Comparison of ENCODE assay signal across 8 mouse cellular contexts in genomic region chr7:18989995-18990394, GRCm38 (mm10). TPM values are rescaled to one million over a fixed set of nuclear protein-coding genes. Genes with fewer than 3 reads are reported as not detected.
DNase-seq lines count a peak whose midpoint lies in the region; ATAC-seq and TF ChIP-seq lines count a peak whose summit lies in the region.

No protein-coding gene starts in this region.

- no peak; the same call in none of the 2 replicates for TF ChIP-seq RAD21 in CH12.LX (IDR thresholded peaks at IDR 0.05; ENCODE audit: low read depth, low read length)

- intact Hi-C loops in left cerebral cortex, postnatal 36 days (cut with DNase I) = loop anchor here (2.0 to 5.0 kb wide), 3 partner anchors 33 to 93 kb away; no protein-coding TSS in a partner anchor

- no peak for DNase-seq in heart, adult 18-20 months
- DNase-seq in CH12.LX (ENCODE audit: extremely low read depth) = no peak
- DNase-seq in ovary, postnatal 36 days (ENCODE audit: low spot score) = no peak
- no peak for DNase-seq in left cerebral cortex, postnatal 36 days (ENCODE audit: low spot score in 2 of 2)
- no peak for DNase-seq in left cerebral cortex, adult 8-10 months (ENCODE audit: low spot score in 2 of 2)

- no peak overlapping the region; the same call in 1 of the 2 replicates for H3K9ac ChIP-seq in heart, embryonic 11.5 days (ENCODE audit: low read depth, low read length)
- H3K9ac ChIP-seq in CH12.LX (ENCODE audit: insufficient read depth, low read depth) = no peak overlapping the region; the same call in 1 of the 2 replicates
- no peak overlapping the region for H3K9ac ChIP-seq in liver, embryonic 15.5 days

- H3K36me3 ChIP-seq in heart, embryonic 11.5 days (ENCODE audit: control insufficient read depth, insufficient read depth, low read length) = no peaks in the 10 kb centered on the region
- H3K36me3 ChIP-seq in CH12.LX (replicated peaks in 1 of 2; ENCODE audit: control insufficient read depth in 1 of 2, insufficient read depth in 1 of 2, low read length in 1 of 2) = peaks cover 3 to 32% of the 10 kb centered on the region in 2 experiments
- no peaks in the 10 kb centered on the region; the same call in 1 of the 2 replicates for H3K36me3 ChIP-seq in liver, embryonic 15.5 days (replicated peaks)

- ATAC-seq in heart, embryonic 11.5 days (replicated peaks; ENCODE audit: insufficient number of reproducible peaks, low FRiP score, low TSS enrichment) = no peak
- ATAC-seq in liver, embryonic 15.5 days (ENCODE audit: insufficient read depth) = no peak

- in situ Hi-C loops in CH12.LX (cut with MboI; ENCODE audit: low pct_ligation_motif_present, low pct_unique_long_range_greater_than_20kb, low sequenced_read_pairs) = loop anchor here (10.0 kb wide), 1 partner anchor 95 kb away; no protein-coding TSS in a partner anchor

- no peak for TF ChIP-seq EP300 in CH12.LX (IDR thresholded peaks at IDR 0.05; ENCODE audit: low read length)

- peak overlapping the region; percentile 48 for H3K4me3 ChIP-seq in heart, embryonic 11.5 days (ENCODE audit: low read depth, low read length)
- peak overlapping the region; percentile 52 to 57 (median 54) for H3K4me3 ChIP-seq in CH12.LX (replicated peaks in 1 of 3; ENCODE audit: low read depth in 2 of 3, low read length in 2 of 3, poor library complexity in 1 of 3)
- peak overlapping the region; percentile 31 for H3K4me3 ChIP-seq in embryonic fibroblast, embryonic 13.5 days (ENCODE audit: insufficient read depth, low read length)
- H3K4me3 ChIP-seq in liver, embryonic 15.5 days (replicated peaks) = no peak overlapping the region

- H3K4me1 ChIP-seq in heart, embryonic 11.5 days (ENCODE audit: control insufficient read depth, insufficient read depth, low read length) = peaks cover 12% of the 10 kb centered on the region; the same call in 1 of the 2 replicates
- peaks cover 7 to 16% of the 10 kb centered on the region in 2 experiments for H3K4me1 ChIP-seq in CH12.LX (ENCODE audit: control insufficient read depth in 1 of 2, insufficient read depth in 2 of 2)
- no peaks in the 10 kb centered on the region for H3K4me1 ChIP-seq in embryonic fibroblast, embryonic 13.5 days (ENCODE audit: control insufficient read depth, insufficient read depth, low read length)
- peaks cover 27% of the 10 kb centered on the region for H3K4me1 ChIP-seq in liver, embryonic 15.5 days (replicated peaks)

- dilution Hi-C loops in CH12.LX (cut with MboI; ENCODE audit: extremely low pct_ligation_motif_present, extremely low pct_unique_long_range_greater_than_20kb, low sequenced_read_pairs) = no loop called here

- H3K4me2 ChIP-seq in heart, embryonic 11.5 days = peak overlapping the region; percentile 73
- peak overlapping the region; percentile 94 for H3K4me2 ChIP-seq in CH12.LX (ENCODE audit: insufficient read depth, low read depth, poor library complexity, severe bottlenecking)
- 0 out of 2 replicates have a peak overlapping the region, but pooled peaks have one; percentile 78 for H3K4me2 ChIP-seq in liver, embryonic 15.5 days

- no peaks in the 10 kb centered on the region for H3K79me2 ChIP-seq in CH12.LX (replicated peaks; ENCODE audit: control insufficient read depth, extremely low read depth, insufficient read depth, poor library complexity, severe bottlenecking)

- H3K9me3 ChIP-seq in heart, embryonic 11.5 days (replicated peaks; ENCODE audit: control insufficient read depth, low read length) = no peaks in the 10 kb centered on the region
- H3K9me3 ChIP-seq in CH12.LX (replicated peaks; ENCODE audit: low read length) = peaks cover 2% of the 10 kb centered on the region
- H3K9me3 ChIP-seq in liver, embryonic 15.5 days (replicated peaks) = no peaks in the 10 kb centered on the region

- peaks cover 26% of the 10 kb centered on the region for H3K27me3 ChIP-seq in heart, embryonic 11.5 days (ENCODE audit: control insufficient read depth, insufficient read depth, low read length)
- peaks cover 44% of the 10 kb centered on the region for H3K27me3 ChIP-seq in CH12.LX (replicated peaks)
- H3K27me3 ChIP-seq in liver, embryonic 15.5 days = peaks cover 69% of the 10 kb centered on the region

- no peak overlapping the region for H3K27ac ChIP-seq in heart, embryonic 11.5 days (ENCODE audit: low read depth, low read length)
- no peak overlapping the region for H3K27ac ChIP-seq in CH12.LX (ENCODE audit: insufficient read depth, low read depth)
- no peak overlapping the region for H3K27ac ChIP-seq in embryonic fibroblast, embryonic 13.5 days (ENCODE audit: insufficient read depth, low read length)
- no peak overlapping the region for H3K27ac ChIP-seq in liver, embryonic 15.5 days (replicated peaks)

- TF ChIP-seq CTCF in CH12.LX (conservative IDR thresholded peaks at IDR 0.05 in 1 of 2, IDR thresholded peaks at IDR 0.05 in 1 of 2; ENCODE audit: low read depth in 2 of 2, low read length in 2 of 2) = peak in 1 of 2 experiments; percentile 47; a peak in 2 of 4 replicates
- peak; percentile 45; the same call in 1 of the 2 replicates for TF ChIP-seq CTCF in embryonic fibroblast, embryonic 13.5 days (IDR thresholded peaks at IDR 0.05; ENCODE audit: borderline replicate concordance, insufficient read depth, low read length)

- no peak for TF ChIP-seq POLR2A in CH12.LX (IDR thresholded peaks at IDR 0.05; ENCODE audit: low read depth, low read length)
- no peak for TF ChIP-seq POLR2A in embryonic fibroblast, embryonic 13.5 days (IDR thresholded peaks at IDR 0.05; ENCODE audit: low read depth, low read length)

- WGBS in heart, embryonic 11.5 days (ENCODE audit: insufficient replicate concordance) = 11% methylated on average over 5 of the region's 5 CpGs
- 17% methylated on average over 5 of the region's 5 CpGs for WGBS in liver, embryonic 15.5 days (ENCODE audit: insufficient replicate concordance)

TF ChIP-seq in CH12.LX, 34 proteins besides CTCF, POLR2A, EP300 and RAD21:
- TF ChIP-seq SMC3 (IDR thresholded peaks at IDR 0.05; ENCODE audit: low read depth, low read length) (peak; percentile 18; the same call in 1 of the 2 replicates), NRF1 (IDR thresholded peaks at IDR 0.05; ENCODE audit: low read depth, low read length) (no peak)
TF ChIP-seq in CH12.LX: peak in this region for 1.

RNA-seq across cellular contexts. Expression of gene Mypop, which starts 1.1 kb away (rescaled TPM):
- polyA plus RNA-seq in heart, embryonic 11.5 days (2014; fragmentation: Nextera tagmentation; extraction: Ambion mirVana) = 2.1 and 2.2 TPM in 2 replicates
- 1 to 10 TPM; 3.6 to 4.0 TPM for total RNA-seq in heart, adult 18-20 months (2021)
- total RNA-seq in CH12.LX (2012; rRNA removed) (2.5 and 2.8 TPM in 2 replicates), CH12.LX (2014; rRNA removed) (1.2 and 1.3 TPM in 2 replicates)
- 4.1 and 4.7 TPM in 2 replicates for polyA plus RNA-seq in CH12.LX (2012; ENCODE audit: insufficient read length, low read depth)
- polyA plus RNA-seq in embryonic fibroblast, embryonic 13.5 days (2011; ENCODE audit: insufficient read length, low read depth, missing spikeins) = 8.4 and 10.6 TPM in 2 replicates
- polyA plus RNA-seq in liver, embryonic 15.5 days (2015; fragmentation: Nextera tagmentation; extraction: Ambion mirVana) = 0.15 and 0.55 TPM in 2 replicates
- total RNA-seq in left cerebral cortex, postnatal 36 days (2021) = 10 to 100 TPM; 53.5 to 55.3 TPM
- total RNA-seq in left cerebral cortex, adult 8-10 months (2022) = 10 to 100 TPM; 54.2 to 60.5 (median 57.6) TPM

RNA-seq across cellular contexts. Expression of gene Nanos2, which starts 2.8 kb away (rescaled TPM):
- not detected in 2 replicates for polyA plus RNA-seq in heart, embryonic 11.5 days (2014; fragmentation: Nextera tagmentation; extraction: Ambion mirVana)
- not detected for total RNA-seq in heart, adult 18-20 months (2021)
- not detected in 2 replicates for total RNA-seq in CH12.LX (2012; rRNA removed)
- not detected in 2 replicates for total RNA-seq in CH12.LX (2014; rRNA removed)
- polyA plus RNA-seq in CH12.LX (2012; ENCODE audit: insufficient read length, low read depth) = not detected in 2 replicates
- not detected in 2 replicates for polyA plus RNA-seq in embryonic fibroblast, embryonic 13.5 days (2011; ENCODE audit: insufficient read length, low read depth, missing spikeins)
- not detected in 2 replicates for polyA plus RNA-seq in liver, embryonic 15.5 days (2015; fragmentation: Nextera tagmentation; extraction: Ambion mirVana)
- 1 to 10 TPM in 1 of 2 experiments, under 1 TPM in 1; 0.47 to 1.3 TPM for total RNA-seq in left cerebral cortex, postnatal 36 days (2021)
- total RNA-seq in left cerebral cortex, adult 8-10 months (2022) = 1 to 10 TPM in 2 of 4 experiments, under 1 TPM in 2; 0.53 to 1.3 (median 1.0) TPM

RNA-seq across cellular contexts. Expression of gene Irf2bp1, which starts 13.8 kb away (rescaled TPM):
- 13.9 and 14.2 TPM in 2 replicates for polyA plus RNA-seq in heart, embryonic 11.5 days (2014; fragmentation: Nextera tagmentation; extraction: Ambion mirVana)
- 10 to 100 TPM; 22.4 to 23.1 TPM for total RNA-seq in heart, adult 18-20 months (2021)
- total RNA-seq in CH12.LX (2012; rRNA removed) (11.8 and 12.8 TPM in 2 replicates), CH12.LX (2014; rRNA removed) (3.7 and 4.9 TPM in 2 replicates)
- 6.6 and 7.1 TPM in 2 replicates for polyA plus RNA-seq in CH12.LX (2012; ENCODE audit: insufficient read length, low read depth)
- polyA plus RNA-seq in embryonic fibroblast, embryonic 13.5 days (2011; ENCODE audit: insufficient read length, low read depth, missing spikeins) = 13.2 and 15.6 TPM in 2 replicates
- polyA plus RNA-seq in liver, embryonic 15.5 days (2015; fragmentation: Nextera tagmentation; extraction: Ambion mirVana) = 8.2 and 9.9 TPM in 2 replicates
- 10 to 100 TPM; 46.3 to 53.5 TPM for total RNA-seq in left cerebral cortex, postnatal 36 days (2021)
- total RNA-seq in left cerebral cortex, adult 8-10 months (2022) = 10 to 100 TPM; 51.2 to 54.1 (median 53.2) TPM

RNA-seq across cellular contexts. Expression of gene Foxa3, which starts 33.3 kb away (rescaled TPM):
- 0.59 TPM in 1 of 2 replicates, not detected in the other for polyA plus RNA-seq in heart, embryonic 11.5 days (2014; fragmentation: Nextera tagmentation; extraction: Ambion mirVana)
- total RNA-seq in heart, adult 18-20 months (2021) = not detected
- total RNA-seq in CH12.LX (2012; rRNA removed) (0.08 TPM in 1 of 2 replicates, not detected in the other), CH12.LX (2014; rRNA removed) (not detected in 2 replicates)
- not detected in 2 replicates for polyA plus RNA-seq in CH12.LX (2012; ENCODE audit: insufficient read length, low read depth)
- polyA plus RNA-seq in embryonic fibroblast, embryonic 13.5 days (2011; ENCODE audit: insufficient read length, low read depth, missing spikeins) = not detected in 2 replicates
- polyA plus RNA-seq in liver, embryonic 15.5 days (2015; fragmentation: Nextera tagmentation; extraction: Ambion mirVana) = 45.8 and 52.1 TPM in 2 replicates
- not detected for total RNA-seq in left cerebral cortex, postnatal 36 days (2021)
- not detected for total RNA-seq in left cerebral cortex, adult 8-10 months (2022)

RNA-seq across cellular contexts. Expression of gene Sympk, which starts 34.2 kb away (rescaled TPM):
- polyA plus RNA-seq in heart, embryonic 11.5 days (2014; fragmentation: Nextera tagmentation; extraction: Ambion mirVana) = 17.6 and 21.4 TPM in 2 replicates
- total RNA-seq in heart, adult 18-20 months (2021) = 10 to 100 TPM; 85.2 to 93.9 TPM
- 129 and 141 TPM in 2 replicates for total RNA-seq in CH12.LX (2012; rRNA removed)
- 42.0 and 43.7 TPM in 2 replicates for total RNA-seq in CH12.LX (2014; rRNA removed)
- polyA plus RNA-seq in CH12.LX (2012; ENCODE audit: insufficient read length, low read depth) = 97.4 and 111 TPM in 2 replicates
- polyA plus RNA-seq in embryonic fibroblast, embryonic 13.5 days (2011; ENCODE audit: insufficient read length, low read depth, missing spikeins) = 72.6 and 78.3 TPM in 2 replicates
- 14.6 and 15.4 TPM in 2 replicates for polyA plus RNA-seq in liver, embryonic 15.5 days (2015; fragmentation: Nextera tagmentation; extraction: Ambion mirVana)
- total RNA-seq in left cerebral cortex, postnatal 36 days (2021) = 100 to 1,000 TPM; 126 to 129 TPM
- 100 to 1,000 TPM; 104 to 113 (median 111) TPM for total RNA-seq in left cerebral cortex, adult 8-10 months (2022)

Comparison
In these comparisons a context has a peak if more than half of its experiments do, and no peak if none do; other contexts are left out.
1. RNA of gene Mypop, which starts 1.1 kb away (total RNA-seq): 54.2 to 60.5 TPM in left cerebral cortex, adult 8-10 months and 53.5 to 55.3 TPM in left cerebral cortex, postnatal 36 days; 3.6 to 4.0 TPM in heart, adult 18-20 months and 1.2 to 2.8 TPM in CH12.LX; every median in the first group is over 10 times any median in the second.
2. Peak in every context shown above with its lines, with median percentiles within 50 percentile points of each other: H3K4me2 ChIP-seq.